Mouse (Mus musculus) heart, embryonic 10.5 days (tissue): Measurements from ENCODE around the gene Olfr510. TPM values are rescaled to one million over a fixed set of nuclear protein-coding genes. Genes with fewer than 3 reads are reported as not detected.
"Not testable (repeated sequence)": the region's sequence is repeated elsewhere in the genome, so short reads cannot be mapped to it uniquely, and the experiment has no call there.

Experiments used
- DNase-seq: peaks from one replicate; pipeline ENCODE4 v3.0.0-alpha.2; 2017; ENCODE audit warnings: low spot score
- H3K27ac ChIP-seq: fragments of 300-500 bp; sonication (generic); 2 replicates; pipeline ENCODE4 v1.5.1; 2016; ENCODE audit warnings: mild to moderate bottlenecking
- H3K27me3 ChIP-seq: fragments of 300-500 bp; sonication (generic); 2 replicates; pipeline ENCODE4 v1.6.1; 2016; ENCODE audit warnings: mild to moderate bottlenecking; ENCODE audit not compliant: poor library complexity, insufficient read depth, severe bottlenecking
- H3K36me3 ChIP-seq: fragments of 300-500 bp; sonication (generic); 2 replicates; pipeline ENCODE4 v1.6.1; 2016; ENCODE audit warnings: mild to moderate bottlenecking, moderate library complexity
- H3K4me1 ChIP-seq: fragments of 300-500 bp; sonication (generic); 2 replicates; pipeline ENCODE4 v1.6.1; 2016; ENCODE audit warnings: mild to moderate bottlenecking
- H3K4me3 ChIP-seq: fragments of 300-500 bp; sonication (generic); 2 replicates; pipeline ENCODE4 v1.5.1; 2016; ENCODE audit warnings: mild to moderate bottlenecking, moderate library complexity
- H3K9me3 ChIP-seq: fragments of 300-500 bp; sonication (generic); 2 replicates; pipeline ENCODE4 v1.6.1; 2016; ENCODE audit warnings: mild to moderate bottlenecking, moderate library complexity
- WGBS: fragments of 180-500 bp; shearing (Covaris S2); methylation state at CpG from one replicate; pipeline ENCODE4 v1.1.7; 2016; 5-methylcytosine and 5-hydroxymethylcytosine counted together
- polyA plus RNA-seq: library from polyadenylated mRNA; unstranded; fragments of >200 nt; fragmentation: Nextera tagmentation; extraction: Ambion mirVana; gene quantifications from 2 replicates; pipeline ENCODE4 v1.2.1, GENCODE M21; 2016

Gene Olfr510
- polyA plus RNA-seq, result not detected in 2 replicates

DNA sequence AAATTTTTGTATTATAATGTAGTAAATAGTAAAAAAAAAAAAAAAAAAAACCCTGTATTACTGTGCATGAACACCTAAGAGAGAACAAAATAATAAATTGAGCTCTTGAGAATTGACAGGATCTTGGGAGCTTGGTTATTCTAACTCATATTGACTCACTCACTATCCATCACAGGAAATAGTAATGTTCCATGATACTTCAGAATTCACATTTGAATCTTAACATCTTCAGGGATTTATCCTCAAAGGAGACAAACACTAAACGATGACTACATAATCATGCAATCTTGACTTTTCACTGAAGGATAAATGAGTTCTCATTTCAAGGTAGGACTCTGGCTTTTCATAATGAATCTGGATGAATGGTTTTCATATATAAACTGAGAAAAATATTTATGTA lies at the start of gene Olfr510:
TSS of gene Olfr510 (plus strand) at position 301 of the 400 bp plus-strand sequence.
- Histone ChIP-seq H3K36me3 (no peaks in the 10 kb centered on the region), H3K27me3 (no peaks in the 10 kb centered on the region), H3K27ac (no peak within 1 kb of the TSS), H3K4me3 (no peak within 1 kb of the TSS), H3K9me3 (no peaks in the 10 kb centered on the region), H3K4me1 (no peaks in the 10 kb centered on the region)
- DNase-seq, result no peak
- 88% methylated on average over 1 of the region's 1 CpGs for WGBS

- not testable (repeated sequence) for H3K36me3 ChIP-seq, H3K4me1 ChIP-seq, H3K27me3 ChIP-seq, H3K4me3 ChIP-seq, H3K9me3 ChIP-seq, DNase-seq, H3K27ac ChIP-seq
- WGBS, result 71% methylated on average over 3 of the region's 3 CpGs
Observed at GRCm38 (mm10) chr7:108616781-108617180, 49.4 kb upstream of the Olfr510 start.

DNA sequence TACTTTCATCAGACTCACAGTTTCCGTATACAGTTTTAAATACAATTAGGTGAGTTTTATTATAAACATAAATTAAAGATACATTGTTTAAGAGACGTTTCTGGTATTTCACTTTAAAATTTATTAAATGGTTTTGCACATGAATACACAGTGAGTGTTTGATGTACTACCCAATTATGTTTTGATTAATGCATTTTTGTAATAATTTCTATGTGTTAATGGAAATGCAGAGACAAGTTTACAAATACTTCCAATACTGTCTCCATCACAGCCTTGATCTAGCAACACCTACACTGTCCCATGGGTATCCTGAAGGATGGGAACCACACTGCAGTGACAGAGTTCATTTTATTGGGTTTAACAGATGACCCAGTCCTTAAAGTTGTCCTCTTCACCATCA lies 44.7 kb upstream of the Olfr510 start, which contains the start of gene Olfr507:
TSS of gene Olfr507 (plus strand) at position 301 of the 400 bp plus-strand sequence.
- DNase-seq, result no peak

DNA sequence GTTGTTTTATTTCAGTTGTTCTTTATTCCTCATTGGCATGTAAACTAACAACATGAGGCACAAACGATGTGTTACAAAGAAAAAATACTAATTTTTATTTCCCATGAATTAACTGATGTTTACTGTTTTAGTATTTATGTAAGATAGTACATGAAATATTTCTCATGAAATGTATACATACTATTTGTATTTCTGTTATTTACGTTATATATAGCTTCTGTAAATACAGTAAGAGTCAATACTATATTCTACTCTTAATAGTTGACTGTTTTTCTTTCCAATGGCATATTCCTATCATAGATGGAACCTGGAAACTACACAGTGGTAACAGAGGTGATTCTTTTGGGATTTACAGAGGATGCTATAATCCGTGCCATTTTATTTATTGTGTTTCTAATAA lies 36.5 kb upstream of the Olfr510 start, which contains the start of gene Olfr508:
TSS of gene Olfr508 (plus strand) at position 301 of the 400 bp plus-strand sequence.
- H3K4me1 ChIP-seq, result no peaks in the 10 kb centered on the region
- no peaks in the 10 kb centered on the region for H3K27me3 ChIP-seq
- H3K9me3 ChIP-seq, result no peaks in the 10 kb centered on the region
- no peaks in the 10 kb centered on the region for H3K36me3 ChIP-seq
- H3K4me3 ChIP-seq, result no peak within 1 kb of the TSS
- 80% methylated on average over 3 of the region's 3 CpGs for WGBS
- H3K27ac ChIP-seq, result no peak within 1 kb of the TSS
- DNase-seq, result no peak

More for the DNA sequence above, 44.7 kb upstream of the Olfr510 start, which contains the start of gene Olfr507:
- H3K27me3 ChIP-seq, result no peaks in the 10 kb centered on the region
- no peaks in the 10 kb centered on the region for H3K9me3 ChIP-seq
- no peak within 1 kb of the TSS for H3K4me3 ChIP-seq
- 74% methylated on average over 2 of the region's 2 CpGs for WGBS
- H3K27ac ChIP-seq, result no peak within 1 kb of the TSS
- no peaks in the 10 kb centered on the region for H3K36me3 ChIP-seq
- no peaks in the 10 kb centered on the region for H3K4me1 ChIP-seq

- no peak within 1 kb of the TSS for H3K4me3 ChIP-seq
- no peaks in the 10 kb centered on the region for H3K4me1 ChIP-seq
- H3K9me3 ChIP-seq, result no peaks in the 10 kb centered on the region
- H3K27ac ChIP-seq, result no peak within 1 kb of the TSS
- no peak for DNase-seq
- no peaks in the 10 kb centered on the region for H3K27me3 ChIP-seq
- H3K36me3 ChIP-seq, result no peaks in the 10 kb centered on the region
Observed at GRCm38 (mm10) chr7:108651806-108652205, 14.4 kb upstream of the Olfr510 start, which contains the start of gene Olfr509. Olfr509 (minus strand) TSS chr7:108651906.

DNA sequence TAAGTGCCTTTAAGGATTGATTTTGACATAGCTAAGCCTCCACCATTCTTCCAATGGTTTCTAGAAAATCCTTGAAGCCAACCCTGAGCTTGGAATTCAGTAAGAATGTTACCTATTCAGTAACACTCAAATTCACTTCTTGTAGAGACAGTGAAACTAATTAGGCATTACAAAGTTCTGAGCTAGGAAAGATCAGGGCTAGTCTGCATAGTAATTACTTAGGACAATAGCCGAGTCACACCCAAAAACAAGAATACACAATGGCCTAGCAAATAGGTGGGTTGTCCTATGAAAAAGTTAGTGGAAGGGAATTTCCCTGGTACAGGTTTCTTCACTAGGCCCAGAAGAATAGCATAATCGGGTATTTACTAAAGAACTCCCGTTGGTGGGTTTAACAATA lies 3.8 kb upstream of the Olfr510 start:
- Histone ChIP-seq H3K9me3 (0 out of 2 replicates have a peak, but pooled peaks cover 3% of the 10 kb centered on the region), H3K4me1 (no peaks in the 10 kb centered on the region), H3K4me3 (no peak overlapping the region), H3K27ac (no peak overlapping the region), H3K27me3 (no peaks in the 10 kb centered on the region), H3K36me3 (no peaks in the 10 kb centered on the region)
- WGBS, result 88% methylated on average over 3 of the region's 3 CpGs
- DNase-seq, result no peak

GRCm38 (mm10) chr7:108671058-108671457 lies 4.8 kb downstream of the Olfr510 start:
- Histone ChIP-seq H3K9me3 (no peaks in the 10 kb centered on the region), H3K36me3 (no peaks in the 10 kb centered on the region), H3K4me1 (no peaks in the 10 kb centered on the region), H3K4me3 (no peak overlapping the region), H3K27ac (no peak overlapping the region), H3K27me3 (no peaks in the 10 kb centered on the region)
- DNase-seq, result no peak
- 57% methylated on average over 1 of the region's 1 CpGs for whole genome bisulfite sequencing

GRCm38 (mm10) chr7:108678886-108679285 lies 12.7 kb downstream of the Olfr510 start:
- no peak overlapping the region for H3K4me3 ChIP-seq
- H3K36me3 ChIP-seq, result no peaks in the 10 kb centered on the region
- 69% methylated on average over 4 of the region's 4 CpGs for WGBS
- no peaks in the 10 kb centered on the region for H3K27me3 ChIP-seq
- H3K27ac ChIP-seq, result no peak overlapping the region
- H3K4me1 ChIP-seq, result no peaks in the 10 kb centered on the region
- DNase-seq, result no peak
- peaks cover 2% of the 10 kb centered on the region; the same call in 1 of the 2 replicates for H3K9me3 ChIP-seq

GRCm38 (mm10) chr7:108713020-108713419 lies 46.8 kb downstream of the Olfr510 start, which contains the start of gene Olfr512:
Olfr512 (plus strand) TSS chr7:108713320.
- Histone ChIP-seq H3K4me1 (no peaks in the 10 kb centered on the region), H3K27me3 (no peaks in the 10 kb centered on the region), H3K4me3 (no peak within 1 kb of the TSS), H3K27ac (no peak within 1 kb of the TSS), H3K36me3 (no peaks in the 10 kb centered on the region), H3K9me3 (no peaks in the 10 kb centered on the region)
- no peak for DNase-seq

Other genes starting within 250 kb of the Olfr510 start
- gene Olfr497, start 246.0 kb upstream of the Olfr510 start, polyA plus RNA-seq, result not detected in 2 replicates
- not detected in 2 replicates for gene Olfr498, start 201.1 kb upstream of the Olfr510 start, polyA plus RNA-seq
- gene Olfr502, start 141.4 kb upstream of the Olfr510 start, polyA plus RNA-seq, result not detected in 2 replicates
- not detected in 2 replicates for gene Olfr503, start 121.9 kb upstream of the Olfr510 start, polyA plus RNA-seq
- gene Olfr504, start 100.6 kb upstream of the Olfr510 start, polyA plus RNA-seq, result not detected in 2 replicates
- not detected in 2 replicates for gene Olfr506, start 55.6 kb upstream of the Olfr510 start, polyA plus RNA-seq
- not detected in 2 replicates for gene Olfr507, start 44.6 kb upstream of the Olfr510 start, polyA plus RNA-seq
- gene Olfr508, start 36.4 kb upstream of the Olfr510 start, polyA plus RNA-seq, result not detected in 2 replicates
- gene Olfr509, start 14.5 kb upstream of the Olfr510 start, polyA plus RNA-seq, result not detected in 2 replicates
- gene Olfr512, start 46.9 kb downstream of the Olfr510 start, polyA plus RNA-seq, result not detected in 2 replicates
- not detected in 2 replicates for gene Olfr513, start 84.6 kb downstream of the Olfr510 start, polyA plus RNA-seq
- not detected in 2 replicates for gene Olfr514, start 159.6 kb downstream of the Olfr510 start, polyA plus RNA-seq
- gene Olfr516, start 184.1 kb downstream of the Olfr510 start, polyA plus RNA-seq, result not detected in 2 replicates
- gene Olfr517, start 206.0 kb downstream of the Olfr510 start, polyA plus RNA-seq, result not detected in 2 replicates
- not detected in 2 replicates for gene Olfr518, start 218.6 kb downstream of the Olfr510 start, polyA plus RNA-seq
- not detected in 2 replicates for gene Olfr519, start 228.0 kb downstream of the Olfr510 start, polyA plus RNA-seq